Mouse (Mus musculus) spleen, postnatal 14 days (tissue): ENCODE data around the gene Eif2d.

Experiments used
- DNase-seq, 2 experiments: peaks; one replicate each; pipeline ENCODE4 v3.0.0; 2021 to 2022; ENCODE audit warnings: low spot score in 2 of 2

Eif2d gene

GRCm38 (mm10) chr1:131184253-131184955 is 31.4 kb downstream of the Eif2d start:
- DNase-seq = no peak

GRCm38 (mm10) chr1:131184956-131185660 is 32.1 kb downstream of the Eif2d start:
- no peak for DNase-seq

- DNase-seq = no peak
Measured at GRCm38 (mm10) chr1:131185821-131186506, 33.0 kb downstream of the Eif2d start.

- DNase-seq = no peak
Measured at GRCm38 (mm10) chr1:131186995-131187394, 34.0 kb downstream of the Eif2d start.

- no peak for DNase-seq
Measured at GRCm38 (mm10) chr1:131187856-131188255, 34.9 kb downstream of the Eif2d start.

- DNase-seq = no peak
Measured at GRCm38 (mm10) chr1:131188655-131189054, 35.7 kb downstream of the Eif2d start.

- no peak for DNase-seq
Measured at GRCm38 (mm10) chr1:131193746-131194145, 40.8 kb downstream of the Eif2d start.

- no peak for DNase-seq
Measured at GRCm38 (mm10) chr1:131195653-131196052, 42.7 kb downstream of the Eif2d start.

- no peak for DNase-seq
Measured at GRCm38 (mm10) chr1:131196107-131196506, 43.1 kb downstream of the Eif2d start.

- DNase-seq = no peak
Measured at GRCm38 (mm10) chr1:131198417-131198960, 45.5 kb downstream of the Eif2d start.

GRCm38 (mm10) chr1:131199118-131199821 is 46.3 kb downstream of the Eif2d start:
- DNase-seq = peak in 1 of 2 experiments; percentile 24

GRCm38 (mm10) chr1:131199976-131200375 is 47.0 kb downstream of the Eif2d start:
- DNase-seq = peak; percentile 78 to 81

GRCm38 (mm10) chr1:131200588-131200987 is 47.6 kb downstream of the Eif2d start:
- DNase-seq = no peak

GRCm38 (mm10) chr1:131201391-131201790 is 48.4 kb downstream of the Eif2d start:
- DNase-seq = no peak

- DNase-seq = no peak
Measured at GRCm38 (mm10) chr1:131204461-131204860, 51.5 kb downstream of the Eif2d start.

- no peak for DNase-seq
Measured at GRCm38 (mm10) chr1:131206342-131206741, 53.4 kb downstream of the Eif2d start.

GRCm38 (mm10) chr1:131207531-131207930 is 54.5 kb downstream of the Eif2d start:
- DNase-seq = peak; percentile 60 to 74

- DNase-seq = no peak
Measured at GRCm38 (mm10) chr1:131208081-131208480, 55.1 kb downstream of the Eif2d start.

- DNase-seq = no peak
Measured at GRCm38 (mm10) chr1:131208800-131209199, 55.8 kb downstream of the Eif2d start.

- no peak for DNase-seq
Measured at GRCm38 (mm10) chr1:131209971-131210426, 57.0 kb downstream of the Eif2d start.

- DNase-seq = no peak
Measured at GRCm38 (mm10) chr1:131211655-131212054, 58.7 kb downstream of the Eif2d start.

- no peak for DNase-seq
Measured at GRCm38 (mm10) chr1:131212956-131213355, 60.0 kb downstream of the Eif2d start.
